ENCODE assay signal across 1 mouse cellular context in the genomic region with DNA sequence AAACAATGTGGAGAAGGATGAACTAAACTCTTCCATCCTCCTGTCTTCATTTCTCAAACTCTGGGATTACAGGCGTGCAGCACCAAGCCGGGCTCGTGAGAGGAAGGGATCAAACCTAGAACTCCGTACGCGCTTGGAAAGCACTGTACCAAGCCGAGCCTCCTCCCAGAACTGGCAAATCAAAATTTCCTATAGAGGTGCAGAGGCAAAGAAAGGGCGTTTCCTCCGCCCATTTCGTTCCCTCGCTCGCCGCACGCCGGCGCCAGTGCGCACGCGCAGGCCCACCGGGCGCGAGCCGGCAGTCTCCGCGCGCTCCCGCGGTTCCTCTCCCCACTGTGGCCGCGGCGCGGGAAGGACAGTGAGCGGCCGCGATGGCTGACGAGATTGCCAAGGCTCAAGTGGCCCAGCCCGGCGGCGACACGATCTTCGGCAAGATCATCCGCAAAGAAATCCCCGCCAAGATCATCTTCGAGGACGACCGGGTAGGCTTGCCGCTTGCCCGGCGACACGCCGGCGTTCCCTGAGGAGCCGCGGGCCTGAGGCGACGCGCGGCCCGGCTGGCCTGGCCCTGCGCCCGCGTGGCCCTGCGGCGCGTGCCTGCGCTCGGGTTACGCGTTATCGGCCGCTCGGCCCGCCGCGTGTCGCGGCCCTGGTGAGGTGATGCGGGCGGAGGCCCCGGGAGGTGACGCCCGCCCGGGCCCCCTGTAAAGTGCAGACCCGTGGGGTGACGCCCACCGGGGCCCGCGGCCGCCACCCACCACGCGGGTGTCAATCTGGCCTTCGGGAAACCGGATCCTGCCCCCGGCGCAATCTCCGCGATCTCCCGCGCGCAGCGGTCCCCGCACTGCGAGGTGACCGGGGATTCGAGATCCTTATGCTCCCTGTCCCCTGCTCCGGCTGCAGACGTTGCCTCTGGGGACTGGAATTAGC.
A peak's percentile ranks its signal among the peaks of the same experiment; 100 is the strongest.
TF ChIP-seq lines count a peak whose summit lies in the region.

TSS of gene Hint1 (plus strand) at position 265 of the 930 bp plus-strand sequence.

TF ChIP-seq in MEL, 35 proteins besides CTCF, POLR2A, EP300 and RAD21 (continued from another document):
- TF ChIP-seq MYC (IDR thresholded peaks at IDR 0.05; ENCODE audit: low read depth, low read length) = peak; percentile 70; the same call in 1 of the 2 replicates
- no peak for TF ChIP-seq MYB (IDR thresholded peaks at IDR 0.05; ENCODE audit: low read depth, low read length)
- TF ChIP-seq E2F4 (IDR thresholded peaks at IDR 0.05; ENCODE audit: borderline replicate concordance, low read depth, low read length) = peak; percentile 91
- no peak for TF ChIP-seq MAFK (IDR thresholded peaks at IDR 0.05; ENCODE audit: borderline replicate concordance, low read depth, low read length)
- TF ChIP-seq ETS1 (IDR thresholded peaks at IDR 0.05; ENCODE audit: low read depth, low read length) = peak; percentile 7; the same call in 1 of the 2 replicates
- TF ChIP-seq ZC3H11A (IDR thresholded peaks at IDR 0.05; ENCODE audit: low read depth, low read length) = no peak
- TF ChIP-seq MXI1 (IDR thresholded peaks at IDR 0.05; ENCODE audit: low read depth, low read length) = no peak; the same call in none of the 2 replicates
